Mouse (Mus musculus): Measurements from ENCODE around the gene Ush1c. TPM values are rescaled to one million over a fixed set of nuclear protein-coding genes. Genes with fewer than 3 reads are reported as not detected.

The Ush1c gene
- total and polyA plus RNA-seq, 3 experiments, result 0.06 to 1.8 (median 1.6) TPM

Other genes starting within 250 kb of the Ush1c start
- gene Abcc6, start 208.2 kb downstream of the Ush1c start, total RNA-seq (2021), result under 1 TPM; 0.14 to 0.66 TPM
- gene Abcc6, start 208.2 kb downstream of the Ush1c start, polyA plus RNA-seq (2012; rRNA removed), result 0.19 and 0.30 TPM in 2 replicates
- 10 to 100 TPM; 58.7 to 65.3 TPM for gene Nomo1, start 204.8 kb downstream of the Ush1c start, total RNA-seq (2021)
- 25.1 and 34.3 TPM in 2 replicates for gene Nomo1, start 204.8 kb downstream of the Ush1c start, polyA plus RNA-seq (2012; rRNA removed)
- gene Kcnj11, start 137.7 kb downstream of the Ush1c start, total RNA-seq (2021), result 1 to 10 TPM; 2.9 to 3.2 TPM
- gene Kcnj11, start 137.7 kb downstream of the Ush1c start, polyA plus RNA-seq (2012; rRNA removed), result 1.0 and 3.4 TPM in 2 replicates
- 1 to 10 TPM; 1.7 to 3.3 TPM for gene Abcc8, start 58.5 kb downstream of the Ush1c start, total RNA-seq (2021)
- gene Abcc8, start 58.5 kb downstream of the Ush1c start, polyA plus RNA-seq (2012; rRNA removed), result 1.3 and 1.7 TPM in 2 replicates
- gene Otog, start 2.5 kb upstream of the Ush1c start, total RNA-seq (2021), result 1 to 10 TPM in 1 of 2 experiments, not detected in 1; 1.5 TPM
- 0.04 and 0.16 TPM in 2 replicates for gene Otog, start 2.5 kb upstream of the Ush1c start, polyA plus RNA-seq (2012; rRNA removed)
- gene Myod1, start 138.0 kb upstream of the Ush1c start, total RNA-seq (2021), result not detected
- gene Myod1, start 138.0 kb upstream of the Ush1c start, polyA plus RNA-seq (2012; rRNA removed), result not detected in 2 replicates
- gene Kcnc1, start 158.0 kb upstream of the Ush1c start, total RNA-seq (2021), result under 1 TPM; 0.28 to 0.37 TPM
- 0.75 and 0.76 TPM in 2 replicates for gene Kcnc1, start 158.0 kb upstream of the Ush1c start, polyA plus RNA-seq (2012; rRNA removed)

Measured in adrenal gland, adult 2 months (tissue).